Mouse (Mus musculus) large intestine, adult 2 months (tissue): Measurements from ENCODE around the gene Izumo1r. TPM values are rescaled to one million over a fixed set of nuclear protein-coding genes. Genes with fewer than 3 reads are reported as not detected.
"Not testable (repeated sequence)": the region's sequence is repeated elsewhere in the genome, so short reads cannot be mapped to it uniquely, and the experiment has no call there.

Experiments used
- DNase-seq: peaks from one replicate; pipeline ENCODE4 v3.0.0-alpha.2; 2012; ENCODE audit warnings: low read depth, low spot score
- WGBS: fragments of 180-500 bp; shearing (Covaris S2); methylation state at CpG from one replicate; pipeline ENCODE4 v1.1.7; 2018; 5-methylcytosine and 5-hydroxymethylcytosine counted together
- polyA plus RNA-seq: library from polyadenylated mRNA; depleted of rRNA; stranded (reverse); fragments of >200 nt; gene quantifications from 2 replicates; pipeline ENCODE4 v1.2.3, GENCODE M21; 2012

Gene Izumo1r
- polyA plus RNA-seq, 1 experiment: 7.4 TPM

- DNase-seq: no peak
- 67% methylated on average over 7 of the region's 7 CpGs for WGBS
Measured at GRCm38 (mm10) chr9:14907816-14908415, 4.2 kb upstream of the Izumo1r start.

DNA sequence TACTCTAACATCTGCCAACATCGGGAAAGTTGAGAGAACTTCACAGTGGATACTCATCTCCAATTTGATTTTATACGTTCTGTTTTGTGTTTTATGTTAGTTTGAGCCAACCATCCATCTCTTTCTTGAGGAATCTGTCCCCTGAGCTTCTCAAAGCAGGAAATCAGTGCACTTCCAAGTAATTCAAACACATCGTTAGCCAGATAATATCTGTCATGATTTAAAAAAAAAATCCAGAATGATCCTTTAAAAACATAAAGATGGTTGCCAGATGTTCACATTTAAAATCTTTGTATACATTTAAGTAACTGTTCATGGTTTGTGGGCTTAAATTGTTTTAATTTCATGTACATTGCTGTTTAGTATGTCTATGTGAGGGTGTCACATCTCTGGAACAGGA, 2.2 kb upstream of the Izumo1r start:
- WGBS: 60% methylated on average over 3 of the region's 3 CpGs
- DNase-seq: no peak

- WGBS: 66% methylated on average over 9 of the region's 9 CpGs
- DNase-seq: no peak
Measured at GRCm38 (mm10) chr9:14904741-14905475, 1.2 kb upstream of the Izumo1r start.

GRCm38 (mm10) chr9:14903006-14903405, 743 bp downstream of the Izumo1r start:
- DNase-seq: no peak
- 91% methylated on average over 3 of the region's 3 CpGs for WGBS

DNA sequence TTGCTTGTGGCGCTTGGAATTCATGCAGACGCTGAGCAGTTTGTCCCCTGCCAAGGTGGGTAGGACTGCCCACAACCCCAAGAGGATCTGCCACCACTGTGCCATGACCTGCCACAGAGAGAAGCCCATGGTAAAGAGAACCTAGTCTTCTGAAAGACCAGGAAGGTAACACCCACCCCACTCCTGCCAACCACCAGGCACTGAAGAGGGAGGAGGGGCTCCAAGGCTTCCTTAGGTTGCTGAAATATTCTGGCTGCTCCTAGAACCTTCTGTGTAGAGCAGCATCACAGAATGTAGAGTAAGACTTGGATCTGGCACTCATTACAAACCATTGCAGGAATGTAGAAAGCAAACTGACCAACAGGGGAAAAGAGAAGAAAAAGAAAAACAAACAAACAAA, 1.3 kb downstream of the Izumo1r start:
- DNase-seq: no peak
- 91% methylated on average over 2 of the region's 2 CpGs for WGBS

GRCm38 (mm10) chr9:14901757-14902156, 2.0 kb downstream of the Izumo1r start:
- 46% methylated on average over 7 of the region's 7 CpGs for WGBS
- no peak for DNase-seq

DNA sequence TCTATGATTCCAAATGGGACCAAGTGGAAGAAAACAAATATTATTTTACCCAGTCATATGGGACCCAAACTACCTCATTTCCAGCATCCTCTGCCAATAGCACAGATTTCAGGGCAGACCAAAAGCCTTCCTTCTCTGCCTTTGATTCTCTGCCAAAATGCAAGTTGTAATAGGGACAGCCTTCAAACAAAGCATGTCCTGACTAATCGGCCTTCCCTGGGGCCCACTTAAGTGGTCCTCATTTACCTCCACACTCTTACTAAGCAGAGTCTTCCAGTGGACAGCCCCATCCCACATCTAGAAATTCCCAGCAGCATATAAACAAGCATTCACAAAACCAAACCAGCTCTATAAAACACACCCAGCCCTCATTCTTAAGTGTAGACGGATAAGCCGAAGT, 6.6 kb downstream of the Izumo1r start:
- no peak for DNase-seq
- WGBS: 54% methylated on average over 3 of the region's 3 CpGs

- 75% methylated on average over 7 of the region's 7 CpGs for WGBS
- DNase-seq: no peak
Measured at GRCm38 (mm10) chr9:14895237-14895835, 8.4 kb downstream of the Izumo1r start.

GRCm38 (mm10) chr9:14894628-14895027, 9.1 kb downstream of the Izumo1r start:
- no peak for DNase-seq
- WGBS: 86% methylated on average over 3 of the region's 3 CpGs

- no peak for DNase-seq
Measured at GRCm38 (mm10) chr9:14893388-14893787, 10.4 kb downstream of the Izumo1r start.

GRCm38 (mm10) chr9:14891891-14892290, 11.9 kb downstream of the Izumo1r start:
- DNase-seq: no peak
- WGBS: 89% methylated on average over 5 of the region's 5 CpGs

More at GRCm38 (mm10) chr9:14893388-14893787, 10.4 kb downstream of the Izumo1r start:
- WGBS: 71% methylated on average over 9 of the region's 9 CpGs

GRCm38 (mm10) chr9:14890699-14891098, 13.1 kb downstream of the Izumo1r start:
- DNase-seq: no peak
- 93% methylated on average over 3 of the region's 3 CpGs for WGBS

GRCm38 (mm10) chr9:14888671-14889070, 15.1 kb downstream of the Izumo1r start:
- DNase-seq: no peak
- 44% methylated on average over 6 of the region's 6 CpGs for WGBS

GRCm38 (mm10) chr9:14887787-14888382, 15.9 kb downstream of the Izumo1r start:
- WGBS: 74% methylated on average over 6 of the region's 6 CpGs
- no peak for DNase-seq

GRCm38 (mm10) chr9:14885954-14886353, 17.8 kb downstream of the Izumo1r start:
- DNase-seq: no peak
- WGBS: 84% methylated on average over 1 of the region's 1 CpGs

- no peak for DNase-seq
Measured at GRCm38 (mm10) chr9:14885151-14885550, 18.6 kb downstream of the Izumo1r start.

GRCm38 (mm10) chr9:14884641-14885040, 19.1 kb downstream of the Izumo1r start:
- 68% methylated on average over 4 of the region's 4 CpGs for WGBS
- no peak for DNase-seq

DNA sequence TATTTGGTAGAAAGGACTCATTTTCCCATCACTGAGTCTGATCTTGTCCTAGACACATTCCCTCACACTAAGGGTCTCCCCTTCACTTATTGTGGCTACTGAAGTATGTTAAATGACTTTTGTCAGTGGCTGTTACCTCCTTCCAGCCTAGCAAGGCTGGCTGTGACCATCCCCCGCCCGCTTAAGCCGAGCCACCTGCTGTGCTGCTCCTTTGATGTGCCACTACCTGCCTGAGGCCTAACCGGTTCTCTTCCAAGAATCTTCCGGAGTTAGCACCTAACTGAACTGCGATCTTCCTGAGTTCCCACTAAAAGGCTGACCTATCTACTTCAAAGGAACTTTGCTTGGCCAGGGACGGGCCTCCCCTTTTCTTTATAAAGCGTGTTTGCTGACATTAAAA, 27.2 kb downstream of the Izumo1r start:
- WGBS: 33% methylated on average over 8 of the region's 8 CpGs
- not testable (repeated sequence) for DNase-seq

- DNase-seq: no peak
- 86% methylated on average over 5 of the region's 5 CpGs for WGBS
Measured at GRCm38 (mm10) chr9:14875743-14876507, 27.8 kb downstream of the Izumo1r start.
